Mouse (Mus musculus): ENCODE measurements around the gene Rps15.

DNA sequence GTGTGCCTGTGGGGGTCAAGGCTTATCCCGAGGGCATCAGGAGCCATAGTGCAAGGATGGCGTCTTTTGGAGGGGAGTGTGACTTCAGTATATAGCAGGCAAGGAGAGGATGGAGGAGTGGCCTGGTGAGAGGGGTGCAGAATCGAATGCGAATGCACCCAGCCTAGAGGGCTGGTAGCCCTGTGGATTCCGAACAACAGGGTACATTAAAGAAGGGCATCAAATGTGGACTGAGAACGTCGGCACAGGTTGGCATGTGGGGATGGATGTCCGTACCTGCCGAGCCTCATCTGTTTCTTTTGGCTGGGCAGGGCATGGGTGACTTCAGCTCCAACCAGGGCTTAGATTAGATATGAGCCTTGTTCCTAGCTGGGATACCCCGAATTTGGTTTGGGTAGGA, 7.6 kb downstream of the Rps15 start:
- TF ChIP-seq POLR2A (IDR thresholded peaks at IDR 0.05; ENCODE audit: insufficient read depth, low read depth, low read length) = no peak
- TF ChIP-seq CTCF (IDR thresholded peaks at IDR 0.05; ENCODE audit: insufficient read depth, low read depth, low read length) = no peak
